Mouse (Mus musculus) embryo, embryonic 10.5 days (tissue): ENCODE measurements at regions not wholly inside any gene's neighbourhood (a gene's known extent, or its start where the extent isn't known, plus 50 kb on each side); places are given as distances from the start of the nearest gene placed in this dataset.

ENCODE experiments used
- DNase-seq: peaks from one replicate; pipeline ENCODE4 v3.0.0-alpha.2; 2015; ENCODE audit warnings: low spot score

- DNase-seq: peak; percentile 94
Observed at GRCm38 (mm10) chr17:9905501-9906462, 236.3 kb upstream of the Pabpc6 start.

DNA sequence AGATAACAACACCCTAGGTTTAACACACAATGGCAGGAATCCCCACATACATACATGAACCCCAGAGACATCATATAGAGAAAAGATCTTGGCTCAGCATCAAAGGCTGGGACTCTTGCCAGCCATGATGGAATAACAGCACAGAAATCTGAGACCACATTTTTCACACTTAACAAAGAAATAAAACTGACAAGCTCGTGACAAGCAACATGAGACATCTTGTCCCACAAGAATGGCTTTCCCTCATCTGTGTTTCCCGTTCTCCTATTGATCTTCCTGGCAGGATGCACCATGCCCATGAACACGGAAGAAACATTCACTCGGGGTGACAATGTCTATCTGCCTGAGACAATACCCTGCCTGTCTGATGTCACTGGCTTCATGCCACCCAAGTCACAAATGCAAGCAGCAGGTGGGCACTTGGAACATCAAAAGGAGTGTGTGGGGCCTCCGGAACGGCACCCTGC, 235.0 kb upstream of the Pabpc6 start:
- no peak for DNase-seq

DNA sequence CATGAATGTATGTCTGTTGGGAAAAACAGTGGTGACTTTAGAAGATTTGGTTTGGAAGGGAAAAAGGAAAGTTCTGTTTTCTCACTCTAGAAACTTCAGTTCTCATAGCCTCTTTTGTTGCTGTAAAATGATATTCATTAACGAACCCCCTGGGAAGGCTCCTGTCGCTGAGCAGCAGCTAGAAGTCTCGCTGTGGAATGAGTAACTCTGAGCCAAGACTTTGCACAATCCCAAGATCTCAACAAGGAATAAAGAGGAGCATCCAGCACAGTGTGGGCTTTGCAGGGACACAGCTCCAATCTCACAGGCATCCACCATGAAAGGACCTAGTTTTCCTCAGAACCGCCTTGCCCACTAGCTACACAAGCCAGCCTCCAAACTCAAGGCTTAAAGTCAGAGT, 233.8 kb upstream of the Pabpc6 start:
- DNase-seq: no peak

DNA sequence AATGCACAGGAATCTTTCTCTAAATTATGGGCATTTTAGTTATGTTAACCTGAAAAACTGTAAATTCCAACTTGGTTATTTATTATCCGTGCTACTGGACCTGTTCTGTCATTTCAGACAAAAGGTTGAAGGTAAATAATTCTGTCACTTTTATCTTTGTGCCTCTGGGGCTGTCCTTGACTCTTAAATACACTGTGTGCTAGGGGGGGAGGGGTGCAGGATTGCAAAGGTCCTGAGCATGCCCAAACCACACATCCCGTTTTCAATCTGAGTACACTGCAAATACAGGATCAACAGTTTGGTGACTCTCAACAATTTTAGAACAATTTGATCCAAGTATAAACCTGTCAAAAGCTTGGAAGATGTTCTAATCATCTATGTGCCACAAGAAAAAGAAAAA, 227.4 kb upstream of the Pabpc6 start:
- no peak for DNase-seq

- no peak for DNase-seq
Observed at GRCm38 (mm10) chr17:9895686-9896082, 226.2 kb upstream of the Pabpc6 start.

GRCm38 (mm10) chr17:9894828-9895685, 225.5 kb upstream of the Pabpc6 start:
- DNase-seq: peak; percentile 53

- peak; percentile 81 for DNase-seq
Observed at GRCm38 (mm10) chr17:9893966-9894365, 224.4 kb upstream of the Pabpc6 start.

DNA sequence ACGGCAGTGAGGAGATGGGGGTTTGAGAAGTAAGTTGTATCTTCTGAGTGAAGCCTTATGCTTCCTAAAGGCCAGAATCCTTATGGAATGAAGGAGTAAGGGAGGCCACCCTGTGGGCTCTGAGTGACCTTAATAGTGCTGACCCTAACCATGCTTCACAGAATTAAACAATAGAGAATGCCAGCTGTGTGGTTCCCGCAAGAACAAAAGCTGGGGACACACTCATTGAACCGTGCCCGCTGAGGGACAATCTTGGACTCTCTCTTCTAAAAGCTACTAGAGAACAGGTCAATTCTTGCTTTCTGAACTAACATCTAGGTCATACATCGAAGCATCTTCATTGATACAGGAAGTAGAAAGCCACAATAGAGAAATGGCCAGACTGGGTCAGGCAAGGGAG, 223.3 kb upstream of the Pabpc6 start:
- peak; percentile 55 for DNase-seq

GRCm38 (mm10) chr17:9892141-9892540, 222.6 kb upstream of the Pabpc6 start:
- DNase-seq: no peak

- no peak for DNase-seq
Observed at GRCm38 (mm10) chr17:9888494-9888893, 219.0 kb upstream of the Pabpc6 start.

- no peak for DNase-seq
Observed at GRCm38 (mm10) chr17:9885110-9885509, 215.6 kb upstream of the Pabpc6 start.

DNA sequence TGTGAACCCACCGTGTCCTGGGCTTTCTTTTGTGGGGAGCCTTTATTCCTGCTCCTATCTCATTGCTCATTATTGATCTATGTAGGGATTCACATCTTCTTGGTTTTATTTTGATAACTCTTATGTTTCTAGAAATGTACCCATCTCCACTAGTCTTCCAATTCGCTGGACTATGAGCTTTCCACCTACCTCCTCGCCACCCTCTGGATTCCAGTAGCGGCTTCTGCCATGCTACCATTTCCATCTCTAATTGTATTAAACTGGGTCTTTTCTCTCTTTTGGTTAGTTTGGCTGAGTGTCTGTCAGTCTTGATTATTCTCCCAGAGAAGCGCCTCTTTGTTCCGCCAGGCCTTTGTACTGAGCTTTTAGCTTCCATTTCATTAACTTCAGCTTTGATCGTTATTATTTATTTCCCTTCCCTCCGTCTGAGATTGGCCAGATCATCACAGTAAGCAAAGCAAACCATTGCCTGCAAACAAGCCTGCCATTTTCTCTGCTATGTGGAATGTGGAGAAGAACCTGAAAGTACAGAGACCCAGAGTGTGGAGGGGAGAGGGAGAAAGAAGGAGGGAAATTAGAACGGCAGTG, 213.2 kb upstream of the Pabpc6 start:
- peak; percentile 53 for DNase-seq

GRCm38 (mm10) chr17:9879556-9880206, 210.2 kb upstream of the Pabpc6 start:
- DNase-seq: no peak

GRCm38 (mm10) chr17:9873695-9874094, 204.2 kb upstream of the Pabpc6 start:
- no peak for DNase-seq

GRCm38 (mm10) chr17:9870237-9870636, 200.7 kb upstream of the Pabpc6 start:
- DNase-seq: no peak

DNA sequence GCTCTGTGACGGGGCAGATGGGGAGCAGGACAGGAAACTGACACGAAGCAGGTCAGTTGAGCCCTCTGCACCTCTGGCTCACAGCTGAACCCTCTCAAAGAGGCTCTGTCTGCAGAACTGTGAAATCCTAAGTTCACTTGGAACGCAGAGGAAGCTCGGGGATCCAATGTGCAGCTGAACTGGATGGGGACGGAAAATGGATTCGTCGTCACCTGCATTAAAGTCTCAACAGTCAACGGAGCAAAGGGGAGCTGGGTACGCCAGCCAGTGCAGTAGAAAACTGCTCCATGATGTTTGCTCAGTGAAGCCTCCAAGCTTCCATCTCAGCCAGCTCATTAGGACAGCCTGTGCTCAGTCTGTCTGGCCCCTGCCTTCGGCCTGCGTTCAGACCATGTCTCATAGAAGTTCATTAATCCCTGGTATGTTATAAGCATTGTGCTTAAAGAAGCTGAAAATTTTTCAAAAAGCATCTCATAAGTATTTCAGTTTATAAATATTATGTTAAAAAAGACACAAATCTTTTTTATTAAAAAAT, 199.3 kb upstream of the Pabpc6 start:
- DNase-seq: no peak

DNA sequence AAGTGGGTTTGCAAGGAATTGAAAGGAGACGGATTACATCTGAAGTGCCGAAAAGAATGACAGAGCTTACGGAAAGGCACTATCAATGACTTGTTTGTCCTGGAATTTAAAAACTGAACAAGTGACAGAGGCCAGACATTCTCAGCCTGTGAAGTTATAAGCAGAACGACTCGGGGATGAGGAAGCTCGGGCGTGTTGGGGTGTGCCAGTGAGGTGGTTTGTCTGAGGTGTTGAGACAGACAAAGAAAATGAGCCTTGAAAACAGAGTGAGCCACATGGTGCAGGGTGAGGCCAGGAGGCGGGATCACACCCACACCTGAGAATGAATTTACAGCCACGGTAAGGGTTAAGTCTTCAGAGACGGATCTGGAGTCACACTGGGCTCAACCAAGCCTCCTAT, 194.7 kb upstream of the Pabpc6 start:
- no peak for DNase-seq

GRCm38 (mm10) chr17:9861923-9862854, 192.7 kb upstream of the Pabpc6 start:
- DNase-seq: no peak

DNA sequence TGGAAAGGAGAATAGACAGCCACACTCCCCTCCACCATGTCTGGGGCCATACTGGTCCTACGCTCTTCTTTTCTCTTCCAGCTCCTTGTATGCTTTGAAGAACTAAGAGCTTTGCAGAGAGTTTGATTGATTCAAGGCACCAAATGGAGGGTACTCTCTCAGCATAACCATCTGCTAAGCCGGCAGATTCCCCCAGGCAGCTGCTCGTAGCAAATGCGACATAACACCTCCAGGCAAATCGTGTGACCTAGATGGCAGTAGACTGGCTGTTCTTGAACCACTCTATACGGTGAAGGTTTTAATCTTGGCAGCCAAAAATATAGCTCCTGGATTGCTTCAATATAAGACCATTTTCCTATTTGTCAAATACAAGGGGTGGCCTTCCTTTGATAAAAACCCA, 191.8 kb upstream of the Pabpc6 start:
- DNase-seq: no peak

DNA sequence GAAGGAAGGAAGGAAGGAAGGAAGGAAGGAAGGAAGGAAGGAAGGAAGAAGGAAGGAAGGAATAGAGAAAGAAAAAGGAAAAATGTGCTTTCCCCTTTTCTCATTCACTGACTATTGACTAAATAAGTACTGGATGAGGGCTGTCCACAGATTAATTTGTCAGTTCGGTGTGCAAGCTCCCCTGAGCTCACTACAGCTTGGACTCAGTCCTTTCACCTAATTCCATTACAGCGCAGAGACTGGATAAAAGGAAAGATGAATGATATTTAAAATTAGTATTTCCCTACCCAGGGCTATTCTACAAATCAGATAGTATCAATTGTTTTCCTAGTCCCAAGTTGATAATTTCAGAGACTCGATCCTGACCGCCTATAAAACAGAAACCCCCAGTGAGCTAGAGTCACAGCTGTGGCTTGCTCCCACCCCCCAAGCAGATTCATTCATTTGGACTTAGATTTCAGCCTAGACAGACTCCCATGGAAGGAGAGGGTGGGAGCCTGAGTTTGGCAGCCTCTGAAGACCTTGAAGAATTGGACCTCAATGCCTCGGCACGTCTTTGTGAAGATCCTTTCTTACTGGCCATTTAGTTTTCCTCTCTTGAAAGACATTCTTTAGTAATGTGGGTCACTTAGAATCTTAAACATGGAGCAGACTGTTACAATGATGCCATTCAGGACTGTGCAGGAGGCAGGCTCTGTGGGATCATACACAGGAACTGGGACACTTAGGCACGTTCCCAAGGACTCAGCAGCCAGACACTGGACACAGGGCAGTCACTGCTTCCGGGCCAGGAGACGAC, 179.2 kb upstream of the Pabpc6 start:
- DNase-seq: peak; percentile 38
